Mouse (Mus musculus) embryonic facial prominence, embryonic 11.5 days (tissue): ENCODE measurements around the gene Macrod2. TPM values are rescaled to one million over a fixed set of nuclear protein-coding genes. Genes with fewer than 3 reads are reported as not detected.

Experiments
- ATAC-seq: fragments of 200-750 bp; cut with Nextera tagmentation; replicated peaks from 2 replicates; pipeline ENCODE4 v1.8.0; 2017; ENCODE audit warnings: low read depth; ENCODE audit not compliant: insufficient number of reproducible peaks, low FRiP score, low TSS enrichment
- DNase-seq: peaks from one replicate; pipeline ENCODE4 v3.0.0-alpha.2; 2015; ENCODE audit warnings: low spot score
- H3K27ac ChIP-seq: fragments of 300-500 bp; sonication (generic); replicated peaks from 2 replicates; pipeline ENCODE4 v1.5.1; 2014; ENCODE audit warnings: mild to moderate bottlenecking, low read depth, low read length, control low read depth
- H3K27me3 ChIP-seq: fragments of 300-500 bp; sonication (generic); 2 replicates; pipeline ENCODE4 v1.6.1; 2014; ENCODE audit warnings: mild to moderate bottlenecking, low read length, moderate library complexity, mixed read lengths; ENCODE audit not compliant: control insufficient read depth, insufficient read depth
- H3K36me3 ChIP-seq: fragments of 300-500 bp; sonication (generic); replicated peaks from 2 replicates; pipeline ENCODE4 v1.6.1; 2014; ENCODE audit warnings: low read depth, mild to moderate bottlenecking, low read length, moderate library complexity, mixed read lengths; ENCODE audit not compliant: control insufficient read depth, insufficient read depth
- H3K4me1 ChIP-seq: fragments of 300-500 bp; sonication (generic); 2 replicates; pipeline ENCODE4 v1.6.1; 2014; ENCODE audit warnings: low read length, mixed read lengths; ENCODE audit not compliant: control insufficient read depth, insufficient read depth
- H3K4me2 ChIP-seq: fragments of 300-500 bp; sonication (generic); 2 replicates; pipeline ENCODE4 v1.6.1; 2014; ENCODE audit warnings: low read depth, mild to moderate bottlenecking, control low read depth, low read length, moderate library complexity
- H3K4me3 ChIP-seq: fragments of 300-500 bp; sonication (generic); 2 replicates; pipeline ENCODE4 v1.5.1; 2014; ENCODE audit warnings: low read depth, low read length, control low read depth
- H3K9ac ChIP-seq: fragments of 300-500 bp; sonication (generic); replicated peaks from 2 replicates; pipeline ENCODE4 v1.6.1; 2014; ENCODE audit warnings: mild to moderate bottlenecking, control low read depth, low read length
- H3K9me3 ChIP-seq: fragments of 300-500 bp; sonication (generic); replicated peaks from 2 replicates; pipeline ENCODE4 v1.6.1; 2016; ENCODE audit warnings: mild to moderate bottlenecking, low read length, inconsistent platforms, mixed read lengths; ENCODE audit not compliant: control insufficient read depth
- WGBS: fragments of 180-500 bp; shearing (Covaris S2); extraction: QIAGEN DNeasy Blood & Tissue Kit; methylation state at CpG from one replicate; pipeline ENCODE4 v1.1.7; 2014; 5-methylcytosine and 5-hydroxymethylcytosine counted together
- polyA plus RNA-seq: library from polyadenylated mRNA; unstranded; fragments of >200 nt; fragmentation: Nextera tagmentation; extraction: Ambion mirVana; gene quantifications from 2 replicates; pipeline ENCODE4 v1.2.1, GENCODE M21; 2014

Macrod2 gene
- polyA plus RNA-seq, 1 experiment from 2014 or later, result 33.8 TPM

DNA sequence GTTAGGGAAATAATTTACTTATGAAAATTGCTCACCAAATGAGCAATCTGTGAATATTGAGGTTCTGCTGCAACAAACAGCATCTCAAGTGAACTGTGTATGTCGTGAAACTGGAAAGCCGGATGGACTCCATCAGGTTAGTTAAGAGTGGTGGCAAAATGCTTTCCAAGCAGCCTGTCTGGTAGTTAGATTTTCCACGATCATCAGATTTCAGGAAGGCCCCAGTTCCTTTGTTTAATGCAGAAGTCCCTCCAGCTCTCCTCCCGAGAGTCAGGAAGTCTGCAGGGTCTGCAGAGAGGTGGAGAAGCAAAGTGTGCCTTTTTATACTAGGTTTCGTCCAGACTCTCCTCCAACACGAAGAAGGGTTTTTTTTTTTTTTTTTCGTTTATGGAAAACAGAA is 271.7 kb downstream of the Macrod2 start:
- H3K27ac ChIP-seq, result no peak overlapping the region

DNA sequence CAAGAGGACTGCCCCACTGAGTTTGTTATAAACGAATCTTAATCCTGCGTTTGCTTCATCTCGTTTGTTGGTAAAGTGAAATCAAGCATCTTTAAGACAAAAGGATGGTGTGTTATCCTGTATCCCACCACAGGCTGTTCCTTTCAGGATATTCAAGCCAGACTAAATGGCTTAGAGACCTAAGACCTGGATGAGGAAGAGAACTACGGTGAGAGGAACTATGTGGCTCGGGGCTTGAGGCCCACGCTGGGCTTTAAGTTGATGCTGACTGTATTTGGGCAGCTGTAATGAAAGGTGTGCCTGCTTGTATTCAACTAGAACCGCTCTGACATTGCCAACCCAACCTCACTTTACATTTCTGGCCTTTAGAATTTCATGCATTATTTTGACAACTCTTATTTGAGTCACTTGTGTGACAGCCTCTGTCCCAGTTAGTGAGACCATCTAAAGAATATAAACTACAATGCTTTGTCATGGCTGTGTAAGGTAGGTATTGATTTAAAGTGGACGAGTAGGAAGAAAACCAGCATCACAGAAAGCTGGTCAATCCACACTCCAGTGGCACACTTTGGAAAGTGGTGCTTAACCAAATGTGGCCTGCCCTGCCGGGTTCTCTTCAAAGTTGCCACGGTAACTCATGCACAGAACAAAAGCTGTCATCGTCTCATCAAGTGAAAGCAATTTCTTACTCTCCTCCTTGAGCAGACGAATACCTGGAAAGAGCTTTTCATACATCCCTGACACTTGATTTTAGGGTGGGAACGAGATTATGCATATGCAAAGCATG is 272.3 kb downstream of the Macrod2 start:
- Histone ChIP-seq H3K36me3 (no peaks in the 10 kb centered on the region), H3K4me2 (peak overlapping the region; percentile 49), H3K4me1 (no peaks in the 10 kb centered on the region), H3K4me3 (peak overlapping the region; percentile 44), H3K27me3 (no peaks in the 10 kb centered on the region), H3K9ac (peak overlapping the region; percentile 53), H3K27ac (no peak overlapping the region; the same call in 1 of the 2 replicates), H3K9me3 (no peaks in the 10 kb centered on the region)
- 27% methylated on average over 13 of the region's 13 CpGs for WGBS
- ATAC-seq (no peak), DNase-seq (no peak)

More for the DNA sequence above, 271.7 kb downstream of the Macrod2 start:
- H3K4me3 ChIP-seq, result peak overlapping the region; percentile 44
- H3K36me3 ChIP-seq, result no peaks in the 10 kb centered on the region
- H3K9me3 ChIP-seq, result no peaks in the 10 kb centered on the region
- no peak for ATAC-seq
- H3K27me3 ChIP-seq, result no peaks in the 10 kb centered on the region
- H3K4me2 ChIP-seq, result peak overlapping the region; percentile 14
- H3K4me1 ChIP-seq, result no peaks in the 10 kb centered on the region
- DNase-seq, result peak; percentile 70
- H3K9ac ChIP-seq, result peak overlapping the region; percentile 53
- WGBS, result 8% methylated on average over 7 of the region's 7 CpGs

DNA sequence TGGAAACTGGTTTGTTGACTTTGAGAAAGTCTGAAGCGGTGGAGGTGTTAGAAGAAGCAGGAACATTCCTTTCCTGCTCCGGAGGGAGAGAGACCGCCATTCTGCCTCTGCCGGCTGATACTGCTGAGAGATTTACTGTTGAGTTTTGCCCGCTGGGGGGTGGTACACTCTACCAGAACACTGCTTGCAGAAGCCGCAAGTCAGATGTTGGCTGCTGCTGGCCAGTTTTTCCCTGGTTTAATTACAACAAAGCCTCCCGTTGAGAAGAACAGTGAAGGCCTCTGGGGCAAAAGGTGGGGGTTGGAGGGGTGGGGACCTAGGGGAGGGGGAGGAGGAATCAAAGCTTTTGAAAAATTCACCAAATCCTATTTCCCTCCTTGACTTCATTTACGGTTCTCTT is 273.2 kb downstream of the Macrod2 start:
- no peak overlapping the region for H3K27ac ChIP-seq

DNA sequence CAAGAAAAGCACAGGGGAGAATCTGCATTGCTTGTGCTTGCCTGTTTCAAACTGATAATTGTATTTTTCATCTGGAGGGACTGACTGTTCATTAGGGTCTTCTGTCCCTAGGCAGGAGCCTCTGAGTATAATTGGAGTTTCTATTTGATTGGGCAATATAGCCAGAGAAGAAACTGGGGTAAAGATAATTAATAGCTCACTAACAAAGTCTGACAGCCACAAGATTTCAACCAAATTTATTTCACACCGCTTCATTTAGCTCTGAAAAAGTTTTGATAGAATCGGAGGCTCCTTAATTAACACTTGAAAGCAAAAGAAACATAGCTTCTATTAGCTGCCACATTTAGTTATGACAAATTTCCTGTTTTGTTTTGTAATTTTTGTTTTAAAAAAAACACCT is 274.0 kb downstream of the Macrod2 start:
- WGBS, result 24% methylated on average over 2 of the region's 2 CpGs
- Histone ChIP-seq H3K36me3 (no peaks in the 10 kb centered on the region), H3K4me2 (peak overlapping the region; percentile 44), H3K9ac (peak overlapping the region; percentile 19; the same call in 1 of the 2 replicates), H3K4me3 (peak overlapping the region; percentile 44), H3K4me1 (no peaks in the 10 kb centered on the region), H3K9me3 (no peaks in the 10 kb centered on the region), H3K27ac (no peak overlapping the region), H3K27me3 (no peaks in the 10 kb centered on the region)
- DNase-seq, result no peak
- ATAC-seq, result no peak

More for the DNA sequence above, 273.2 kb downstream of the Macrod2 start:
- DNase-seq (peak; percentile 92), ATAC-seq (peak; percentile 46)
- peak overlapping the region; percentile 44 for H3K4me3 ChIP-seq
- H3K9ac ChIP-seq, result peak overlapping the region; percentile 19; the same call in 1 of the 2 replicates
- WGBS, result under 1% methylated on average over 8 of the region's 8 CpGs
- no peaks in the 10 kb centered on the region for H3K27me3 ChIP-seq
- H3K36me3 ChIP-seq, result no peaks in the 10 kb centered on the region
- no peaks in the 10 kb centered on the region for H3K4me1 ChIP-seq
- H3K9me3 ChIP-seq, result no peaks in the 10 kb centered on the region
- H3K4me2 ChIP-seq, result peak overlapping the region; percentile 44

DNA sequence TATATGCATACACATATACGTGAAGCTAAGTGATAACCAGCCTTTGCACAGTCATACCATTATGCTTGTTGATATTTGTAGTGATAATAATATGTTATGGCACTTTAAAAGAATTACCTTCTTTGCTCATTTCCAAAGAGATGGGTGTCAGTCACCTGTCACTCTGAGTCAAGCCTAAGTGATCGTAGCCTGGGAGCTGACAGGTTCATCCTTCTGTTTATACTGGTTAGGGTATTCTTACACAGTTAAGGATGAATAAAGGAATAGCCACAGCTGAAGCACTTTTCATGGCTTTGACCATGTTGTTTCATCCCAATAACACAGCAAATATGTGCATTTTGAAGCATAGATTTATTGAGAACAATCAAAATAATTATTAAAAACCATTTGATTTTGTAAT is 274.7 kb downstream of the Macrod2 start:
- H3K4me3 ChIP-seq, result peak overlapping the region; percentile 71
- no peaks in the 10 kb centered on the region for H3K36me3 ChIP-seq
- no peaks in the 10 kb centered on the region for H3K9me3 ChIP-seq
- 25% methylated on average over 2 of the region's 2 CpGs for WGBS
- ATAC-seq (no peak), DNase-seq (no peak)
- no peak overlapping the region for H3K27ac ChIP-seq
- no peaks in the 10 kb centered on the region for H3K27me3 ChIP-seq
- H3K4me2 ChIP-seq, result peak overlapping the region; percentile 58
- peak overlapping the region; percentile 47; the same call in 1 of the 2 replicates for H3K9ac ChIP-seq
- no peaks in the 10 kb centered on the region for H3K4me1 ChIP-seq

DNA sequence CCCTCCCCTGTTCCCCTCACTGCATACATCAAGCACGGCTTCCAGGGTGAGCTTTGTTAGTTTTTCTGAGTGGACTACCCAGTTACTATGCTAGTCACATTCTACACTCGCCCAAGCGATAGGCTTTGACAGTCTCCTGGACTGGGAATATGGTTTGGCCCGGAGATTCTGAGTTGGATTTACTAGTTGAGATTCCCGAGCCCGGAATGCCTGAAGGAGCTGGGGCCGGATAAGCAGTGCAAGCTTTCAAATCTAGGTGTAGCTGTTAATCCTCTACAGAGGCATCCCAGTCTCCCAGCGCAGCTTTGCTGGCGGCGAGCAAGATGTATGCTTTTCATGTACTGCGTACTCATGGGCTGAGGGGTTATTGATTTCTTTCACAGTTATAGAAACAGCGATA is 275.3 kb downstream of the Macrod2 start:
- DNase-seq, result peak; percentile 66
- ATAC-seq, result 0 out of 2 replicates have a peak, but pooled peaks have one; percentile 16
- H3K4me2 ChIP-seq, result peak overlapping the region; percentile 36
- H3K27ac ChIP-seq, result peak overlapping the region; percentile 74
- 1% methylated on average over 12 of the region's 12 CpGs for WGBS
- no peaks in the 10 kb centered on the region for H3K36me3 ChIP-seq
- H3K9me3 ChIP-seq, result no peaks in the 10 kb centered on the region
- H3K27me3 ChIP-seq, result no peaks in the 10 kb centered on the region
- H3K4me3 ChIP-seq, result peak overlapping the region; percentile 71
- peak overlapping the region; percentile 77 for H3K9ac ChIP-seq
- H3K4me1 ChIP-seq, result no peaks in the 10 kb centered on the region

DNA sequence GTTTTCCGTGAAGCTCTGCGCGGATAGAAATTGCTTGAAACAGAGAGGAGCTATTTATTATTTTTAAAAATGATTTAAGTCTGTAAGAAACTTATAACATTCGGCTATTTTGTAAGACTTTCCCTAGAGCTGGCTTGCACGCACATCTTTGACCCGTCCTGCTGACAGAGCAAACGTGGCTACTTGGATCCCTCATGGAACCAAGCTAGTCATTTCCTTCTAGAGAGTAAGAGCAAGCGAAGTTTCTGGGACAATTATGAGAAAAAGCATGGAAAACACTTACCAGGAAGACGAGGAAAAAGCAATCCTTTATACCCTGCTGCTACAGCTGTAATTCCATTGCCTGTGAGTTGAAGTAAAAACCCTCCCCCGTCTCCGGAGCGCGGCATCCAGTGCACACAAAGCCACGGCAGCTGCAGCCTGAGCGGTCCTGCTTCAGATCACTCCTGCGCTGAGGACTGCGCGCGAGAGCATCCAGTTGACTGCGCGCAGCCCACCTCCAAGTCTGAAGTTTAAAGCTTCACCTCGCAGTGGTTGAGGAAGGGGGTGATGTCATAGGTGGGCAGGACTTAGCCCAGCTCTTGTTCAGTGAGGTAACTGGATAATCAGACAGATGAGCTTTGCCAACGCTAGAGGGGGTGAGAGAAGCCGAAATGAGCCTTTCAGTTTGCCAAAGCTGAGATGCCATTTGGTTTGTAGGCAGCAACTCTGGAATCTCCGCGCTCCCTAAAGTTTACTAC is 276.0 kb downstream of the Macrod2 start, which contains the start of gene Flrt3:
Flrt3 (minus strand) TSS at position 507 of the 740 bp plus-strand sequence.
- H3K27ac ChIP-seq, result peak within 1 kb of the TSS; percentile 74
- peak; percentile 98 for ATAC-seq
- peak within 1 kb of the TSS; percentile 77 for H3K9ac ChIP-seq
- peak within 1 kb of the TSS; percentile 36 for H3K4me2 ChIP-seq
- no peaks in the 10 kb centered on the region for H3K9me3 ChIP-seq
- no peaks in the 10 kb centered on the region for H3K27me3 ChIP-seq
- DNase-seq, result peak; percentile 97
- H3K4me3 ChIP-seq, result peak within 1 kb of the TSS; percentile 71
- H3K4me1 ChIP-seq, result no peaks in the 10 kb centered on the region
- no peaks in the 10 kb centered on the region for H3K36me3 ChIP-seq
- WGBS, result 2% methylated on average over 26 of the region's 26 CpGs
